Mouse (Mus musculus) midbrain, postnatal 0 days (tissue): ENCODE measurements around the gene Gm20388. TPM values are rescaled to one million over a fixed set of nuclear protein-coding genes. Genes with fewer than 3 reads are reported as not detected.
A peak's percentile ranks its signal among the peaks of the same experiment; 100 is the strongest.

Experiments
- ATAC-seq: fragments of 200-750 bp; cut with Nextera tagmentation; 2 replicates; pipeline ENCODE4 v1.8.0; 2017; ENCODE audit warnings: moderate number of reproducible peaks, mild to moderate bottlenecking, moderate TSS enrichment, moderate library complexity; ENCODE audit not compliant: low FRiP score
- DNase-seq: peaks from one replicate; pipeline ENCODE4 v3.0.0-alpha.2; 2015; ENCODE audit warnings: low spot score
- H3K27ac ChIP-seq: fragments of 300-500 bp; sonication (generic); 2 replicates; pipeline ENCODE4 v1.5.1; 2014; ENCODE audit warnings: low read depth, mild to moderate bottlenecking, low read length, mixed read lengths
- H3K27me3 ChIP-seq: fragments of 300-500 bp; sonication (generic); 2 replicates; pipeline ENCODE4 v1.6.1; 2014; ENCODE audit warnings: low read length, control low read depth, mixed read lengths; ENCODE audit not compliant: insufficient read depth
- H3K36me3 ChIP-seq: fragments of 300-500 bp; sonication (generic); 2 replicates; pipeline ENCODE4 v1.6.1; 2014; ENCODE audit warnings: low read length, control low read depth, mixed read lengths; ENCODE audit not compliant: insufficient read depth
- H3K4me1 ChIP-seq: fragments of 300-500 bp; sonication (generic); 2 replicates; pipeline ENCODE4 v1.6.1; 2014; ENCODE audit warnings: mild to moderate bottlenecking, control low read depth, antibody characterized with exemption, low read length, mixed read lengths; ENCODE audit not compliant: insufficient read depth
- H3K4me2 ChIP-seq: fragments of 300-500 bp; sonication (generic); 2 replicates; pipeline ENCODE4 v1.6.1; 2014; ENCODE audit warnings: low read depth, mild to moderate bottlenecking, low read length, mixed read lengths; ENCODE audit not compliant: poor library complexity, severe bottlenecking
- H3K4me3 ChIP-seq: fragments of 300-500 bp; sonication (generic); 2 replicates; pipeline ENCODE4 v1.5.1; 2014; ENCODE audit warnings: low read depth, mild to moderate bottlenecking, low read length, moderate library complexity
- H3K9ac ChIP-seq: fragments of 300-500 bp; sonication (generic); replicated peaks from 2 replicates; pipeline ENCODE4 v1.6.1; 2014; ENCODE audit warnings: mild to moderate bottlenecking, low read length, moderate library complexity, mixed read lengths; ENCODE audit not compliant: poor library complexity, severe bottlenecking
- H3K9me3 ChIP-seq: fragments of 300-500 bp; sonication (generic); 2 replicates; pipeline ENCODE4 v1.6.1; 2016; ENCODE audit warnings: low read length, control low read depth
- CTCF ChIP-seq: IDR thresholded peaks from 2 replicates; pipeline ENCODE4 v1.5.1; 2016; ENCODE audit warnings: antibody characterized with exemption, mild to moderate bottlenecking
- WGBS: fragments of 180-500 bp; shearing (Covaris S2); extraction: QIAGEN DNeasy Blood & Tissue Kit; methylation state at CpG from one replicate; pipeline ENCODE4 v1.1.7; 2014; 5-methylcytosine and 5-hydroxymethylcytosine counted together
- polyA plus RNA-seq: library from polyadenylated mRNA; unstranded; fragments of >200 nt; fragmentation: Nextera tagmentation; extraction: Ambion mirVana; gene quantifications from 2 replicates; pipeline ENCODE4 v1.2.1, GENCODE M21; 2015
- total RNA-seq: library from RNA; depleted of rRNA; stranded (reverse); fragments of >200 nt; gene quantifications from 2 replicates; pipeline ENCODE4 v1.2.3, GENCODE M21; 2014

Gm20388 gene
- total and polyA plus RNA-seq, 2 experiments from 2014 or later: 74.2 TPM; not detected in 1

DNA sequence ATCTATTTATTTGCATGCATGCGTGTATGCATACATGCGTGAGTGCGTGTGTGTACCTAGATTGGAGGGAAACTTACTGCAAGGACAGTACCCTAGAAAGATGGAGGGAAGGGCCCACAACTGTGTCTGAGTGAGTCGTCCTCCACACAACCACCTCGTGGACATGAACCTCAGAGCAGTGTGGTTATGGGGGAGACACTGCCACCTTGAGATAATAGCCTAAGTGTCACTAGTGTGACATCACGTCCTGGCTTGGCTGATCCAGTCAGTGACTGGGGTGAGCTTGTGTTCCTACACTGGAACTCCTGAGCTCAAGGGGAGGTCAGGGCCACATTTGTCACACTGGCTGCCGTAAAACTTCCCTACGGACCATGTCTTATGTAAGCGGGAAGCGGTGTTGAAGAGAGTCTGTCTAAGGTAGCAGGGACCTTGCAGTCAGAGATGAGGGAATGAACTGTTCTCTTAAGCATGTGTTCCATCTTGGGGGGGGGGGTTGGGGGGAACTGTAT is 1305.9 kb downstream of the Gm20388 start:
- no peak overlapping the region for H3K27ac ChIP-seq
- no peak overlapping the region for H3K9ac ChIP-seq
- H3K4me3 ChIP-seq: no peak overlapping the region
- ATAC-seq (no peak), DNase-seq (no peak)
- H3K4me2 ChIP-seq: no peak overlapping the region
- no peak for TF ChIP-seq CTCF
- H3K9me3 ChIP-seq: no peaks in the 10 kb centered on the region
- 94% methylated on average over 10 of the region's 10 CpGs for WGBS
- H3K4me1 ChIP-seq: no peaks in the 10 kb centered on the region
- no peaks in the 10 kb centered on the region for H3K36me3 ChIP-seq
- H3K27me3 ChIP-seq: no peaks in the 10 kb centered on the region

GRCm38 (mm10) chr8:121218486-121218885 is 1307.8 kb downstream of the Gm20388 start:
- peak; percentile 48 for TF ChIP-seq CTCF
- no peaks in the 10 kb centered on the region for H3K36me3 ChIP-seq
- no peak overlapping the region for H3K27ac ChIP-seq
- no peak overlapping the region for H3K9ac ChIP-seq
- H3K4me3 ChIP-seq: no peak overlapping the region
- no peaks in the 10 kb centered on the region for H3K27me3 ChIP-seq
- DNase-seq (no peak), ATAC-seq (no peak)
- H3K4me2 ChIP-seq: no peak overlapping the region
- H3K4me1 ChIP-seq: no peaks in the 10 kb centered on the region
- no peaks in the 10 kb centered on the region for H3K9me3 ChIP-seq
- WGBS: 93% methylated on average over 3 of the region's 3 CpGs

GRCm38 (mm10) chr8:121220103-121220899 is 1309.7 kb downstream of the Gm20388 start:
- ATAC-seq (no peak), DNase-seq (no peak)
- Histone ChIP-seq H3K36me3 (no peaks in the 10 kb centered on the region), H3K27me3 (no peaks in the 10 kb centered on the region), H3K9ac (no peak overlapping the region), H3K4me1 (no peaks in the 10 kb centered on the region), H3K4me3 (no peak overlapping the region), H3K4me2 (no peak overlapping the region), H3K27ac (no peak overlapping the region), H3K9me3 (no peaks in the 10 kb centered on the region)
- WGBS: 46% methylated on average over 33 of the region's 33 CpGs
- TF ChIP-seq CTCF: no peak

GRCm38 (mm10) chr8:121224709-121225108 is 1314.1 kb downstream of the Gm20388 start:
- Histone ChIP-seq H3K4me2 (no peak overlapping the region), H3K36me3 (no peaks in the 10 kb centered on the region), H3K27ac (no peak overlapping the region), H3K9ac (no peak overlapping the region), H3K27me3 (no peaks in the 10 kb centered on the region), H3K4me3 (no peak overlapping the region), H3K9me3 (no peaks in the 10 kb centered on the region), H3K4me1 (no peaks in the 10 kb centered on the region)
- ATAC-seq (no peak), DNase-seq (no peak)
- TF ChIP-seq CTCF: no peak
- 77% methylated on average over 8 of the region's 8 CpGs for WGBS

DNA sequence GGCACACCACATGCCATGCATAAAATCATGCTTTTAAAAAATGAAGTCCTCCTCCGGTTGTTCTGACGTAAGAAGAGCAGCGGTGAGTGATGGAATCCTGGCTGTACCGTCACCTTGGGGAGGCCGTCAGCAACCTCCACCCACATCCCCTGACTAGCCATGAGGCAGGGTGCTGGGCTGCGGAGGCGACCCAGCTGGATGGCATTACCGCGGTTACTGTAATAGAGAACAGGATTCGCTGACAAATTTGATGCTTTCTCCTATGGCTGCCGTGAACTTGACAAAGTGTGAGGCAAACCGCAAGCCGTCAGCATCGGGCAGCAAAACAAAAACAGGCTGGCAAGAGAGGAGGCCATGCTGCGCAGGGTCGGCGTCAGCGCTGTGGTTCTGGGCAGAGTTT is 1317.1 kb downstream of the Gm20388 start:
- DNase-seq: no peak
- Histone ChIP-seq H3K36me3 (no peaks in the 10 kb centered on the region), H3K27ac (no peak overlapping the region), H3K27me3 (no peaks in the 10 kb centered on the region), H3K4me2 (no peak overlapping the region), H3K9ac (no peak overlapping the region), H3K4me3 (no peak overlapping the region), H3K4me1 (no peaks in the 10 kb centered on the region), H3K9me3 (no peaks in the 10 kb centered on the region)
- WGBS: 84% methylated on average over 18 of the region's 18 CpGs
- no peak for ATAC-seq
- no peak for TF ChIP-seq CTCF

GRCm38 (mm10) chr8:121228892-121229291 is 1318.3 kb downstream of the Gm20388 start:
- no peaks in the 10 kb centered on the region for H3K36me3 ChIP-seq
- no peak overlapping the region for H3K4me2 ChIP-seq
- H3K4me3 ChIP-seq: no peak overlapping the region
- peak; percentile 55 for TF ChIP-seq CTCF
- no peaks in the 10 kb centered on the region for H3K4me1 ChIP-seq
- WGBS: 75% methylated on average over 3 of the region's 3 CpGs
- no peaks in the 10 kb centered on the region for H3K9me3 ChIP-seq
- H3K27ac ChIP-seq: no peak overlapping the region
- no peak overlapping the region for H3K9ac ChIP-seq
- DNase-seq (no peak), ATAC-seq (no peak)
- H3K27me3 ChIP-seq: no peaks in the 10 kb centered on the region
